Mouse (Mus musculus) kidney, adult 8-10 months (tissue): ENCODE measurements at regions not wholly inside any gene's neighbourhood (a gene's known extent, or its start where the extent isn't known, plus 50 kb on each side); places are given as distances from the start of the nearest gene placed in this dataset.

Experiments
- DNase-seq, 2 experiments: peaks; one replicate each; pipeline ENCODE4 v3.0.0; 2022

GRCm38 (mm10) chr16:8351424-8351823 is 73.5 kb downstream of the Tmem114 start:
- DNase-seq: peak in 1 of 2 experiments; percentile 11

- no peak for DNase-seq
These were observed 75.8 kb downstream of the Tmem114 start for GRCm38 (mm10) chr16:8349148-8349547.

DNA sequence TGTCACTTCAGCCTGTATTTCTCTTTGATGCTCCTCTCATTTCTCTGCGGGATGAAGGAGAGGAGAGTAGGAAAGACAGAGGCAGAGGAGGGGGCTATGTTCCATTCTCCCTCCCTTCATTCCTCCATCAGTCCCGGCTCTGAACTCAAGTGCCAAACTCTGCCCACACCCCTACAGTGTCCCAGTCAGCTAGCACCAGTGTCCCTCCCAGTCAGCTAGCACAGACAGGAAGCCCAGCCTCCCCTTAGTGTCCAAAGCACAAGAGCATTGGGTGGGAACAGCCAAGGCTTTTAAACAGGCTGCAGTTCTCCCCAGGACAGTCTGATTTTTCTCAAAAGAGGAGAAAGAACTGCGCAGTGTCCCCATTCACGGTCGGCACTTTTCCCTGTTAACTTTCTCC is 76.3 kb downstream of the Tmem114 start:
- DNase-seq: no peak

- no peak for DNase-seq
These were observed 79.7 kb downstream of the Tmem114 start for GRCm38 (mm10) chr16:8345216-8345615.

GRCm38 (mm10) chr16:8333081-8333710 is 91.7 kb downstream of the Tmem114 start:
- no peak for DNase-seq

DNA sequence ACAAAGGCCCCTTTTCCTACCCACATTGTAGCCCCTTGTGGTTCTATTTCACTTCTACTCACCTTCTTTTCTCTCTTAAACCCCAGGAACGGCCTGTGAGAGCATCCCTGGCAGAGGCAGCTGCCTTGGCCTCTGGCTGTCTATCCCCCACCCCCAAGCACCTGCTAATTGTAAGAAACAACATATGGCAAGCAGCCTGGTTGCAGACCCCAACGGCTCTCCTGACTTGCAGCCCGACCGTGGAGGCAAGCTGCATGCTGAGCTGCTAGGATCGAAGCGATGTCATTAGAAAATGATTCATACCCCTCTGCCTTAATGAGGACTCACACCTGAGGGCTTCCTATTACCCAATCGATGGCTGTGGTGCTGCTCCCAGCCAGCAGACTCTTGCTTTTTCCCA is 112.9 kb downstream of the Tmem114 start:
- DNase-seq: no peak

- DNase-seq: no peak
These were observed 118.5 kb downstream of the Tmem114 start for GRCm38 (mm10) chr16:8306389-8306788.
